Mouse (Mus musculus) lung, embryonic 15.5 days (tissue): ENCODE data around the gene Plekhm3. TPM values are rescaled to one million over a fixed set of nuclear protein-coding genes. Genes with fewer than 3 reads are reported as not detected.
A peak's percentile ranks its signal among the peaks of the same experiment; 100 is the strongest.

ENCODE experiments used
- ATAC-seq: fragments of 200-750 bp; cut with Nextera tagmentation; 2 replicates; pipeline ENCODE4 v1.8.0; 2017; ENCODE audit warnings: moderate number of reproducible peaks, borderline replicate concordance; ENCODE audit not compliant: low FRiP score, low TSS enrichment; ENCODE audit errors: extremely low read depth
- H3K27ac ChIP-seq: fragments of 300-500 bp; sonication (generic); 2 replicates; pipeline ENCODE4 v1.5.1; 2015; ENCODE audit warnings: moderate library complexity, mild to moderate bottlenecking, inconsistent platforms
- H3K27me3 ChIP-seq: fragments of 300-500 bp; sonication (generic); 2 replicates; pipeline ENCODE4 v1.6.1; 2015; ENCODE audit warnings: inconsistent platforms
- H3K36me3 ChIP-seq: fragments of 300-500 bp; sonication (generic); 2 replicates; pipeline ENCODE4 v1.6.1; 2015; ENCODE audit warnings: inconsistent platforms
- H3K4me1 ChIP-seq: fragments of 300-500 bp; sonication (generic); 2 replicates; pipeline ENCODE4 v1.6.1; 2015; ENCODE audit warnings: inconsistent platforms
- H3K4me2 ChIP-seq: fragments of 300-500 bp; sonication (generic); 2 replicates; pipeline ENCODE4 v1.6.1; 2015; ENCODE audit warnings: inconsistent platforms, mild to moderate bottlenecking, moderate library complexity
- H3K4me3 ChIP-seq: fragments of 300-500 bp; sonication (generic); 2 replicates; pipeline ENCODE4 v1.5.1; 2015; ENCODE audit warnings: mild to moderate bottlenecking, inconsistent platforms
- H3K9ac ChIP-seq: fragments of 300-500 bp; sonication (generic); 2 replicates; pipeline ENCODE4 v1.6.1; 2015; ENCODE audit warnings: inconsistent platforms
- H3K9me3 ChIP-seq: fragments of 300-500 bp; sonication (generic); 2 replicates; pipeline ENCODE4 v1.6.1; 2016; ENCODE audit warnings: inconsistent platforms
- WGBS: fragments of 180-500 bp; shearing (Covaris S2); methylation state at CpG from one replicate; pipeline ENCODE4 v1.1.7; 2015; 5-methylcytosine and 5-hydroxymethylcytosine counted together
- polyA plus RNA-seq: library from polyadenylated mRNA; unstranded; fragments of >200 nt; fragmentation: Nextera tagmentation; extraction: Ambion mirVana; gene quantifications from 2 replicates; pipeline ENCODE4 v1.2.1, GENCODE M21; 2015

Gene Plekhm3
- polyA plus RNA-seq, 1 experiment from 2014 or later = 8.1 TPM

- Histone ChIP-seq H3K4me2 (no peak overlapping the region), H3K4me1 (peaks cover 35% of the 10 kb centered on the region), H3K27ac (0 out of 2 replicates have a peak overlapping the region, but pooled peaks have one; percentile 5), H3K9me3 (no peaks in the 10 kb centered on the region), H3K4me3 (no peak overlapping the region), H3K36me3 (no peaks in the 10 kb centered on the region), H3K9ac (no peak overlapping the region), H3K27me3 (no peaks in the 10 kb centered on the region)
- no peak for ATAC-seq
- 41% methylated on average over 9 of the region's 9 CpGs for WGBS
These were observed 165.5 kb downstream of the Plekhm3 start for GRCm38 (mm10) chr1:64790806-64791790.

GRCm38 (mm10) chr1:64787701-64788515 lies 168.7 kb downstream of the Plekhm3 start:
- ATAC-seq = peak; percentile 53; the same call in 1 of the 2 replicates
- Histone ChIP-seq H3K36me3 (no peaks in the 10 kb centered on the region), H3K27me3 (no peaks in the 10 kb centered on the region), H3K9me3 (no peaks in the 10 kb centered on the region), H3K4me2 (no peak overlapping the region), H3K9ac (no peak overlapping the region), H3K4me1 (peaks cover 30% of the 10 kb centered on the region), H3K27ac (peak overlapping the region; percentile 38), H3K4me3 (no peak overlapping the region)
- WGBS = 46% methylated on average over 6 of the region's 6 CpGs

- no peak overlapping the region for H3K4me2 ChIP-seq
- H3K27ac ChIP-seq = no peak overlapping the region
- 80% methylated on average over 12 of the region's 12 CpGs for WGBS
- H3K36me3 ChIP-seq = no peaks in the 10 kb centered on the region
- H3K9ac ChIP-seq = no peak overlapping the region
- H3K27me3 ChIP-seq = no peaks in the 10 kb centered on the region
- H3K4me3 ChIP-seq = no peak overlapping the region
- H3K4me1 ChIP-seq = no peaks in the 10 kb centered on the region
- ATAC-seq = no peak
- no peaks in the 10 kb centered on the region for H3K9me3 ChIP-seq
These were observed 176.8 kb downstream of the Plekhm3 start for GRCm38 (mm10) chr1:64779863-64780262.

- Histone ChIP-seq H3K4me3 (no peak overlapping the region), H3K27me3 (no peaks in the 10 kb centered on the region), H3K27ac (no peak overlapping the region), H3K9me3 (no peaks in the 10 kb centered on the region), H3K36me3 (no peaks in the 10 kb centered on the region), H3K4me2 (no peak overlapping the region), H3K9ac (no peak overlapping the region), H3K4me1 (no peaks in the 10 kb centered on the region)
- ATAC-seq = no peak
- WGBS = 70% methylated on average over 5 of the region's 5 CpGs
These were observed 177.2 kb downstream of the Plekhm3 start for GRCm38 (mm10) chr1:64779415-64779814.

- peak; percentile 74 for ATAC-seq
- Histone ChIP-seq H3K9ac (no peak overlapping the region), H3K4me2 (no peak overlapping the region), H3K27me3 (no peaks in the 10 kb centered on the region), H3K4me1 (no peaks in the 10 kb centered on the region), H3K36me3 (no peaks in the 10 kb centered on the region), H3K27ac (peak overlapping the region; percentile 30; the same call in 1 of the 2 replicates), H3K4me3 (no peak overlapping the region), H3K9me3 (no peaks in the 10 kb centered on the region)
- 62% methylated on average over 4 of the region's 4 CpGs for WGBS
These were observed 183.3 kb downstream of the Plekhm3 start for GRCm38 (mm10) chr1:64773305-64773704.

GRCm38 (mm10) chr1:64770169-64770568 lies 186.5 kb downstream of the Plekhm3 start:
- no peak overlapping the region for H3K4me2 ChIP-seq
- WGBS = 52% methylated on average over 6 of the region's 6 CpGs
- 0 out of 2 replicates have a peak overlapping the region, but pooled peaks have one; percentile 16 for H3K27ac ChIP-seq
- H3K36me3 ChIP-seq = no peaks in the 10 kb centered on the region
- ATAC-seq = no peak
- no peaks in the 10 kb centered on the region for H3K9me3 ChIP-seq
- no peaks in the 10 kb centered on the region for H3K4me1 ChIP-seq
- H3K27me3 ChIP-seq = no peaks in the 10 kb centered on the region
- no peak overlapping the region for H3K4me3 ChIP-seq
- no peak overlapping the region for H3K9ac ChIP-seq

GRCm38 (mm10) chr1:64761646-64762045 lies 195.0 kb downstream of the Plekhm3 start:
- H3K27me3 ChIP-seq = no peaks in the 10 kb centered on the region
- no peaks in the 10 kb centered on the region for H3K9me3 ChIP-seq
- H3K4me1 ChIP-seq = peaks cover 8% of the 10 kb centered on the region; the same call in 1 of the 2 replicates
- H3K36me3 ChIP-seq = no peaks in the 10 kb centered on the region
- H3K4me2 ChIP-seq = no peak overlapping the region
- H3K9ac ChIP-seq = no peak overlapping the region
- no peak for ATAC-seq
- no peak overlapping the region for H3K27ac ChIP-seq
- no peak overlapping the region for H3K4me3 ChIP-seq
- WGBS = 50% methylated on average over 4 of the region's 4 CpGs

- 73% methylated on average over 5 of the region's 5 CpGs for WGBS
- Histone ChIP-seq H3K9ac (no peak overlapping the region), H3K4me3 (no peak overlapping the region), H3K27me3 (no peaks in the 10 kb centered on the region), H3K36me3 (no peaks in the 10 kb centered on the region), H3K9me3 (no peaks in the 10 kb centered on the region), H3K4me2 (no peak overlapping the region), H3K4me1 (peaks cover 26% of the 10 kb centered on the region), H3K27ac (peak overlapping the region; percentile 66; the same call in 1 of the 2 replicates)
- no peak for ATAC-seq
These were observed 198.9 kb downstream of the Plekhm3 start for GRCm38 (mm10) chr1:64757766-64758165.

GRCm38 (mm10) chr1:64757254-64757653 lies 199.4 kb downstream of the Plekhm3 start:
- Histone ChIP-seq H3K4me1 (peaks cover 26% of the 10 kb centered on the region), H3K9me3 (no peaks in the 10 kb centered on the region), H3K4me3 (no peak overlapping the region), H3K27me3 (no peaks in the 10 kb centered on the region), H3K9ac (no peak overlapping the region), H3K36me3 (no peaks in the 10 kb centered on the region), H3K27ac (peak overlapping the region; percentile 66), H3K4me2 (no peak overlapping the region)
- ATAC-seq = peak; percentile 74; the same call in 1 of the 2 replicates
- WGBS = 20% methylated on average over 2 of the region's 2 CpGs

GRCm38 (mm10) chr1:64756640-64757030 lies 200.0 kb downstream of the Plekhm3 start:
- Histone ChIP-seq H3K9ac (no peak overlapping the region; the same call in 1 of the 2 replicates), H3K4me2 (0 out of 2 replicates have a peak overlapping the region, but pooled peaks have one; percentile 10), H3K4me1 (peaks cover 26% of the 10 kb centered on the region), H3K36me3 (no peaks in the 10 kb centered on the region), H3K9me3 (no peaks in the 10 kb centered on the region), H3K27ac (peak overlapping the region; percentile 66), H3K27me3 (no peaks in the 10 kb centered on the region), H3K4me3 (no peak overlapping the region)
- 36% methylated on average over 10 of the region's 10 CpGs for WGBS
- ATAC-seq = no peak

GRCm38 (mm10) chr1:64755971-64756639 lies 200.5 kb downstream of the Plekhm3 start:
- H3K4me2 ChIP-seq = no peak overlapping the region
- H3K27ac ChIP-seq = peak overlapping the region; percentile 66; the same call in 1 of the 2 replicates
- no peaks in the 10 kb centered on the region for H3K36me3 ChIP-seq
- no peak overlapping the region for H3K9ac ChIP-seq
- H3K27me3 ChIP-seq = no peaks in the 10 kb centered on the region
- no peak overlapping the region for H3K4me3 ChIP-seq
- 58% methylated on average over 7 of the region's 7 CpGs for WGBS
- H3K4me1 ChIP-seq = peaks cover 26% of the 10 kb centered on the region
- ATAC-seq = no peak
- no peaks in the 10 kb centered on the region for H3K9me3 ChIP-seq
